Mouse (Mus musculus) cerebellum, postnatal 4 days (tissue): ENCODE results near the gene Tex11.
"Not testable (repeated sequence)": the region's sequence is repeated elsewhere in the genome, so short reads cannot be mapped to it uniquely, and the experiment has no call there.

Experiments used
- DNase-seq, 2 experiments: peaks; one replicate each; pipeline ENCODE4 v3.0.0; 2022; ENCODE audit warnings: low spot score in 2 of 2, mixed read lengths in 1 of 2

Gene Tex11

DNA sequence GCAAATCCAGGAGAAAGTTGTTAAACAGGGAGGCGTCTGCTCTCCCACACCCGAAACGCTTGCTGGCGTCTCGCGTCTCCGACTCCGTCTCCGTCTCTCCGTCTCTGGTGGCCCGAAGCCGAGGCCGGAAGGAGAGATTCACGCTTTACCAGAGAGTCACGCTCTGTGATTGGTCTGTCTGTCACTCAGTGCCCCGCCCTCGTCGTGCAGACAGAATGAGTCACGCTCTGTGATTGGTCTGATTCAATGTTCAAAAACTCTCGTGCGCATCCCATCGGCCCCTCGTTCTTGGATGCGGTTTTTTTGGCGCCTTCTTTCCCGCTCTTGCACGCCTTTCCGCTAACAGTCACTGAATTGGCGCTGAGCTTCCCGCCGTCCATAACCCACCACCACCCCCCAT is at the start of gene Tex11:
Gene Tex11, minus strand, starts transcription at position 127 of the 400 bp plus-strand sequence.
- DNase-seq: no peak

DNA sequence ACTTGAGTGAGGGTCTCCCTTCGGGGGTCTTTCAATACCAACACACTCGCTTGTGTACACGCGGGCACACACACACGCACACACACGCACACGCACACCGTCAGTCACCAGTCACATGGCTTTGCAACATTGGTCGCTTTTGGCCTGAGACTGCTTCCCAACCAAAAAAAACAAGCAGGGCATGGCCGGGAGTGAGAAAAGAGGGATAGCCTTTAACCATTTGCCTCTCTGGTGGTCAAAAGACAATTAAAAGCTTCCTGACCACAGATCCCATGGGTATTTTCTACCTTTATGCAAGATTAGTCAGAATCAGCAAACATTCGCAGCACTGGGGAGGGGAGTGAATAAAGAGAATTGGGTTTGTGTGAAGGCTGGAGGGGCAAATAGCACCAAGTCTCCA is 26.5 kb upstream of the Tex11 start, which contains the start of gene Slc7a3:
Gene Slc7a3, minus strand, starts transcription at position 101 of the 400 bp plus-strand sequence.
- DNase-seq: no peak

DNA sequence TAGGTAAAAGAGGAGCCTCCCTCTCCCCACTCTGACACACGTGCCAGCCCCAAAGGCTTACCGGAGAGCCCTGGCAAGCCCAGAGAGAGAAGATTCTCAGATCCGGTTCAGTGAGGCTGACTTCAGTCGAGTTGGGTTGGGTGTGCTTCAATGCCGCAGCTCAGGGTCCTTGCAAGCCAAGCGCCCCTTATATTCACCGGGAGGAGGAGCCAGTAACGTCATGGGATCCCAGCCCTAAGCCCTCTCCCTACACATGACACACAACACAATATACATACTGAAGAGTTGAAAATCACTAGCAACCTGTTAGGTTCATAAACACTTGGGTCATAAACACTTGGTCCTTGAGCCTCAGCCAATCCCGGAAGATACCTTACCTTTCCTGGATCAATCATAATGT is 25.7 kb upstream of the Tex11 start:
- not testable (repeated sequence) for DNase-seq

DNA sequence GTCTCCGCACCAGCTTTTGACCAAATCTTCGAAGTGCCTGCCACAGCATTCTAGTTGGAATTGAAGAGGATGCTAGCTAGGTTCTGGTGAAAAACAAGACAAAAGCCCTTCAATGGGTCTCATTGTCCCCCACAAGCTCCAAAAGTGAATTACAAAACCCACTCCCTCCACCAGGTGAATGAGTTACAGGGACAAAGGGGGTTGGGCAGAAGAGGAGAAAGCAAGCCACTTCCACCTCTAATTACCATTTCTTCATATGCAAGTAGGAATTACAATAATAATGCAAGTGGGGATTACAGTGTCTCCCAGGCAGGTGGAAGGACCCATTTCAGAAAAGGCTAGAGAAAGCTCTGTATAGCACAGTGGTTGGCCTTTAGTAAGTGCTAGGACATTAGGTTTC is 24.7 kb upstream of the Tex11 start:
- no peak for DNase-seq

DNA sequence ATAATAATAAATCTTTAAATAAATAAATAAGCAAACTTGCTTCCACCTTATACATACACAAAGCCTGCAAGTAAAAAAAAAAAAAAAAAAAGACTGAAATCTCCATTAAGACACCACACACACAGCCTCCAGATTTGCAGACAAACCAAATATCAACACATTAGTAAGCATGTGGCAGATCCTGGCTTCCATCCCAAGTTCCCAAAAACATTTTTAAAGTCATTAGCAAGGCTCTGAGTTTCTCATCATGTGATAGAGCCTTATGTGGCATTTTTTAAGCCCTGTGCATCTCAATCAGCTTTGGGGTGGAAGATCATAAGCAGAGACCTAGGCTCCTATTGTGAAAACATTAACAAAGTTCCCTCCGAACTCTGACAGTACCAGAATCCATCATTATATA is 5.8 kb upstream of the Tex11 start:
- DNase-seq: no peak

DNA sequence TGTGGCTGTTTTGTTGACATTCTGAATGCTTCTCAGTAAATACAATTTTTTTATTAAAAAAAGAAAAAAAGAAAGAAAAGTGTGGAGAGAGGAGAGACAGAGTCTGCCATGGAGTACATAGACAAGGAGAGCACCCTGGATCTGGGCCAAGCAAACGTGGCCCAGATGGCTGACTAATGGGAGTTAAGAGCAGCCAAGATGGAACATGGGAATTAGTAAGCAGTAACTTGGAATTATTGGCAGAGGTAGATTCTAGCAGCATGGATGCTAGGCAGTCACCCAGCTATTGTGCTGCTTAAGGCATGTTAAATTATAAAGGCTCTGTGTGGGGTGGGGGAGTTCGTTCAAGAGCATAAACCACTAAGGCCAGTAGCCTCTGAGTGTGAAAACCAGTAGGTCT is 4.0 kb upstream of the Tex11 start:
- peak in 1 of 2 experiments; percentile 13 for DNase-seq

DNA sequence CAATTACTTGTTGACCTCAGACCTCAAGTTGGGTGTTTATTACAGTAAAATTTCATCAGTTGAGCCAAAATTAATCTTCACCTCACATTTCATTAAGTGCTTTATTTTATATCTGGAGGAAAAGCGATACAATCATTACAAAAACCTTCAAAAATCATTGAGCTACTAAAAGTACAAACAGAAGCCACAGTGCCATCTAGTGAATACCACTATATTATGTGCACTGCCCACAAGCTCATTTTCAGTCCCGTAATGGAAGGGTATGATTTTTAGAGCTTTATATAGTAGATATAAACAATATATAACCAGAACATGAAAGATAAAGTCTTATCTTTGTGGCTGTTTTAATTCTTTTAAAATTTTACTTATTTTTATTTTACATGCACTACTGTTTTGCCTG is 115.8 kb downstream of the Tex11 start:
- no peak for DNase-seq

DNA sequence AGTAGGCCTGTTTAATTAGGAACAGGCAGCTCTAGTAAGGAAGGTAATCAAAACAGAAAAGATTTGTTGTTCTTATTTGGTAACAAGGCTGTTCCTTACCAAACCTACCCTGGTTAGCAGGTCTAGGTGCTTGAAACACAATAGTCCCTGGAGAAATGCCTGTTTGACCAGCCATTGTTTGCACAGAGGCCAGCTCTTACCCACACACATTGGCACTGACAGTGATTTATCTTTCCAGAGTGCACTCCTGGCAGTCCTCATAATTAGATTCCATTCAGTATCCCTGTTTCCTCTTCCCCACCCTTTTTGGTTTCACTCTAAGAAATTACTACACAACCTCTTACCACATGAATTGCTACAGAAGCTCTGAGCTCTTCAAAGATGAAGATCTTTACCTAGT is 220.3 kb downstream of the Tex11 start:
- no peak for DNase-seq

DNA sequence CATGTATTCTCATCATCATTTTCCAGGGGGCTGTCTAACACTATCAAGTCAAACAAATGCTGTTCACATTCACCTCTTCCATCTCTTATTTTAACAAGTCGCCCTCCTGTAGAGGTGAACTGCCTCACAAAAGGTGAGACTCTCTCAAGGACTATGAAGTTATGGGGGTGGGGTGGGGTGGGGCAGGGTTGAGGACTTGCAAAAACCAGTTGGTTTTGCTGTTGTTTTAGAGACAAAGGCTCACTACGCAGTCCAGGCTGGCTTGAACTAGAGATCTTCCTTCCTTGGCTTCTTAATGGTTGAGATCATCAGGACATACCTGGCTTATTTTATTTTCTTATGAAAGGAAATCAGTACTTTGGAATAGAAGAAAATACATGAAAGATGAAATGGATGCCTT is 226.7 kb downstream of the Tex11 start:
- no peak for DNase-seq

DNA sequence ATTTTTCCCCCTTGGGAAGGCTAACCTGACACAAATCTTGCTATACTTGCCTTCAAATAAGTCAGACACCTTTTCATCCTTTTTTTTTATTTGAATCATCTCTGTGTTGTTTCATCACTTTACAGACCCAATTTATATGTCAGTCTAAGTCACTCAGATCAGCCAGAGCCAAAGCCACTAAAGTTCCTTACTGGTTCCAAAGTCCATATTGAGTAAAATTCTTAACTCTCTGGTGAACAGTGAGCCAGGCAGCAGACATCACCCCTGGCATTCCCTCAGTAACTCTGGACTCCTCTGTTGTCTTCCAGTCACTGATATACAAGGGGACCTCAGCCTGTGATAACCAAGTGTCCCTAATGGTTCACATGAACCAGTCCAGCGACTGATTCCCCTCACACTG is 233.9 kb downstream of the Tex11 start:
- no peak for DNase-seq

DNA sequence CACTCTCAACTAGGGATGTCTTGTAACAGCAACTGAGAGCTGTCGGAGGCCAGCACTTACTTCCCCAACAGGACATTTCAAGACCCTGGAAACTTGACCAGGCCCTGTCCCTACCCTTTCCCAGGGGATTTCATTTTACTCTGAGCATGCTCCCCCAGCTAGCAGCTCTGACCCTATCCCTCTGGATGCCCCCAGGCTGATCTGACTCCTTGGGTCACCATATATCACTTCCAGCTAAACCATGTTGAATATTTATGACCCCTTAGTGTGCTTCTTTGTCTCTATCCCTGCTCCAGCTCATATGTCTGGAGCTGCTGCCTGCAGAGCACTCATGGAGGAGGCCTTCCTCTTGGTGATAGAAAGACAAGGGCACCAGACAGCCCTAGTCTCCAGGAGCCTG is 238.3 kb downstream of the Tex11 start:
- DNase-seq: no peak

DNA sequence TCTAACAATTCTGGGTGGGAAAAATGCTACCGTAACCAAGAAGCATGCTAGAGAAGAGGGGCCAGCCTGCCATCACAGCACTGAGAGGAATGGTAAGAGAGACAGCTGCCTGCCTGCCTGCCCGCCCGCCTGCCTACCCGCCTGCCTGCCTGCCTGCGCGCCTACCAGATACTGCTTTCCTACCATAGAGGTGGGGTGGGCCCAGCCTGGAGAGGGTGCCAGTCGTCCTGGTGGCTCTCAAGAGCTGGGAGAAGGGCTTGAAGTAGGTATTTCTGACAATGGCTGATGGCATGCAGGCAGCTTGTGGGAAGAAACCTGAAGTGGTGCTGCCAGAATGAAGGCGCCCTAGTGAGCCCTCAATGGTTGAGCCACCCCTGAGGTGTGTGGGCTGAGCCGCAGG is 240.8 kb downstream of the Tex11 start:
- no peak for DNase-seq

DNA sequence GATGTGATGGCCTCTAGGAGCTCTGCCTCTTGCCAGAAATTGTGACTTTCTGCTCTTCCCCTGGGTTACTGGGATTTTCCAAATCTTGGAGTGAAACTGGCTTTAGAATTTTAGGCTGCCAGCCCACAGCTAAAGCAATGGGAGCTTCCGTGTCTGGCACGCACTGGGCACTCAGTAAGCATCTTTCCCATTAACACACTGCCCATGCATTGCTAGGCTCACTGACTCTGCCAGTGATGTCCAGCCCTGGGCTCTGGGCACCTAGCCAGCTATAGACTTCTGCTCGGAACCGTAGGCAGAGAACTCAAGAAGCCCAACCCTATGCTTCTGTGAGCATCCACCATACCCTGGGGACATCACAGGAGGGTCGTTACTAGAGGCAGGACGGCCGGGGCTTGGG is 243.7 kb downstream of the Tex11 start:
- peak in 1 of 2 experiments; percentile 37 for DNase-seq

DNA sequence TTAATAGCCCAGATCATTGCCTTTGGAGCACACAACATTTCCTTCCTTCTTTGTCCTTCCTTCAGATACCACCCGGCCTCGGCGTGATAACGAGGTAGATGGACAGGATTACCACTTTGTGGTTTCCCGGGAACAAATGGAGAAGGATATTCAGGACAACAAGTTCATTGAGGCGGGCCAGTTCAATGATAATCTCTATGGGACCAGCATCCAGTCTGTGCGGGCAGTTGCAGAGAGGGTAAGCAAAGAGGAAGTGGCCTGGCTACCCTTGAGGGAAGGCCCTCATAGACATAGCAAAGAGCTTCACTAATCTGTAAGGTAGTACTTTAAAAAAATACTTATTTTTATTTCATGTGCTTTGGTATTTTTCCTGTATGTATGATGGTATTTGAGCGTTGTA is 245.3 kb downstream of the Tex11 start:
- no peak for DNase-seq

DNA sequence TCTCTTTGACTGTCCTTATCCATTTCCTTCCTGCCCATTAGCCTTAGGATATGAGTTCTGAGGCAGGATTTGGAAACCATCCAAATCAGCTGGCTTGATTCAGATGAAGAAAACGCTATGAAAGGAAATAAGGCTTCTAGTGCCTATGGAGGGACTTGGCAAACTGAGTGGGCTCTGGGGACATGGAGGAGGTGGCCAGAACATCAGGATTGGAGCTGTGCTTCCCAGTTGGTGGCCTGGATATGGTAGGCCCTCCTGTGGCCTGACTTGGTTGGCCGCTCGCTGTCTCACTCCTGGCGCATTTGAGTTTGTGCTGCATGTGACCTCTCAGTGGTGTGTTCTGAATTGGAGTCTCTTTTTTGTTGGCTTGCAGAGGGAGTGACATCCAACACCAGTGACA is 248.3 kb downstream of the Tex11 start:
- no peak for DNase-seq

DNA sequence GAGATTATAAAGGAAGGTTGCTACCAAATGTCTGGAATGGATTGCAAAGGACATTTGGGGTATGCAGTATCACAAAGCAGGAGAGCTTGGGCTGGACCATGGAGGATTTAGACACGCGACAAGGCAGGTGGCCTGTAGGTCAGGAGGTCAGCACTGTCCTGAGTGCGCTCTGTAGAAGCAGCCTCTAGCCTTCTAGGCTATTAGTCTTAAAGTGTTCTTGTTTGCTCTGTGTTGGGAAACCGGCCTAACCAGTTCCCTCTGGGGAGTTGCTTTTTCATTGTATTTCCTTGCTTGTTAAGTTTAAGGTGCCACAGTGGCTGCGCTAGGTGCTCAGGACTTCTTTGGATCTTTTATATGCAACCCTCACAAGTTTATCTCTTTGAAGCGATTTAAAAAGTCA is 257.4 kb downstream of the Tex11 start:
- no peak for DNase-seq

DNA sequence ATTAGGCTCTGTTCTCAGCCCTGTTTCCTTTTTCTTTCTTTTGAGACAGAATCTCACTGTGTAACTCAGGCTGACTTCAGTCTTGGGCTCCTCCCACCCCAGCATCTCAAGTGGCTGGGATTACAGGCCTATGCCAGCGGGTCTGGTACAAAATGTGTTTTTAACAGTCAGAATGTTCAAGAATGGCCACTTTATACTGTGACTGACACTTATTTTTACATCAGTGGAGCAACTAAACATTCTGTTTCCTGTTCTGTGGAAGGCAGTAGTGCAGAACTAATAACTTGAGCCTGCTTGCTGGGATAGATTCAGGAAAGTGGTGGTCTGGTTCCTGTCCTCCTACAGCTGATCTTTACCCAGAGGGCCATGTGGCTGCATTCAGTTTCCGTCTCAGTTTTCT is 258.8 kb downstream of the Tex11 start:
- DNase-seq: no peak

DNA sequence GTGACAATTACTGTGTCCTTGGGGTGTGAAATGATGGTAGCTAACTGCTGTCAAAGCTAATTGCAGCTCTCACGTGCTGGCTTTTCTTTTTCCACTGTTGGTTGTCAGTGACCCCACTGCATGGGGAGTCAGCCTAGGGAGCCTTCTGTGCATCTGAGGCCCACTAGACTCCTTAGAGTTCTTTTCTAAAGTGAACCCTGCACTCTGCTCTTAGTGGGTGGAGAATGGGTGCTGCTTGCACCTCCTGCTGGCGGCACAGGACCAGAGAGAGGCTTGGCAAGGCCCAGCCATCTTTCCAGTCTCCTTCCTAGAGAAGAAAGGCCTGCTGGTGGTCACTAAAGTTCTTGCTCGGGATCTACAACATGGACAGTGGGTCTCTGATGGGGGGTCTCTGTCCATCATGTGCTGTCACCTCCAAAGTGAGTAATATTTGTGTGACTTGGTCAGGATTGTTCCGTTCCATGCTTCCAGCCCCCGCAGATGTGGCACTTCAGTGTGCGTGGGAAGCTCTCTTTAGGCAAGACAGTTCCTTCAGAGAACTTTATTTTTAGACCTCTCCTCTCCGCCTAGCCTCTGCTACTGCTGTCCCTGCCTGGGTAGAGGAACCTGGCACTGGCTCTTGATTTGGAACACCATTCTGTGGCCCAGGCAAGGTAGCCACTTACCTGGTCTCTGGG is 261.5 kb downstream of the Tex11 start:
- no peak for DNase-seq

DNA sequence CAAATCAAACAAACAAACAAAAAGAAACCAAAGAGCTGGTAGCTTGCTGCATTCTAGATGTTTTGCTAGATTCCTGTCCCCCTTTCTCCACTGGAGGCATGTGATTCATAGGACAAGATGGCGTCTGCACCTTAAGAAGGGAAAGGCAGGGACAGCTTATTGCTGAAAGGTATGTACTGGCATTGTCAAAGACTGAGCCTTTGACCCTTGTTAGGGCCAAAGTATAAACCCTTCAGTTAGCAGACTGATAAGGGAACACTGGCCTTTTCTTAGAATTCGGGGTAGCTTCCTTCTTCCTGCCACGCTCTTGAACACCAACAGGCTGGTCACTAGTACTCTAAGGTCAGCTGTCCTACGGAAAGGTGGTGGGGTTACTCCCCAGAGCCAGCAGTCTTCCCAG is 262.1 kb downstream of the Tex11 start:
- no peak for DNase-seq

DNA sequence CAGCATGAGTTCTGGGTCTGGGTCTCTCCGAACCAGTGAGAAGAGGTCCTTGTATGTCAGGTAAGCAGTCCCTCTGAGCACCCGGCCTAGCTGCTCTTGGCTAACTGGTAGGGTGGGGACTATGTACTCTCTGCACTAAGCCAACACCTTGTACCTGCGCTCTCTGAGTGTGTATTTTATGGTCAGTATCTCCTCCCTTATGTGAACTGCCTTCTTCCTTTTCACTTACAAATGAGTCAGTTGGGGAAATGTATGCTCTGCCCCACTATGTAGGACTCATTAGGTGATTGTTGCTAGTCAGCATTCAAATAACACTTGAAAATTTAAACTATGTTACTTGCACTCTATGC is 262.8 kb downstream of the Tex11 start:
- DNase-seq: no peak

DNA sequence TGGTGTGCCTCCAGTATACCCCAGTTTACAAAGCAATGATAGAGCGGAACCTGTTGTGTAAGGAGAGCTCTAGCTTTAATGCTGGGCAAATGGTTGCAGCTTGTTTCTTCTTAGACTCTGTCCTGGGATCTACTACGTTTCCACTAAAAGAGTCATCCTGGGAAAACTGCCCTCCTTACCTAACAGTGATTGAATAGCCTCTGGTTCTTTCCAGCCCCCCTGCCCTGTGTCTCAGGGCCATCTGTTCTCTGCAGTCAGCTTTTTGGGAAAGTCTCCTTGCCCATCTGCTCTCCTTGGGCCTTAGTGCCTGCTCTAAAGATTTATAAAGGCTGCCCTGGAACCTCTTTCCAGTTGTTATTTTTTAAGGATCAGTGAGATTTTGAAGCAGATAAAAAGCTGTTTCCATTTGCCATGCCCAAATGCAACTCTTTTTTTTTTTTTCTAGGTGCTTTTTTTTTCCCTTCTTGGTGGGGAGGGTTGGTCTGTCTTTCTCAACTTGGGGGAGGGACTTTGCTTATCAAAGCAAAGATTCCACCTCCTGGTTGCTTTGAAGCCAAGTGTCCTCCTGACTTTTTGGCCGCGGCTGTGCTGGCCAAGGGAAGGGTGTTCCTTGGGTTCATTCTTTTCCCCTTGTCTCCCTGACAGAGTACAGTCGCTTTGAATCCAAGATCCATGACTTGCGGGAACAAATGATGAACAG is 263.3 kb downstream of the Tex11 start:
- no peak for DNase-seq

DNA sequence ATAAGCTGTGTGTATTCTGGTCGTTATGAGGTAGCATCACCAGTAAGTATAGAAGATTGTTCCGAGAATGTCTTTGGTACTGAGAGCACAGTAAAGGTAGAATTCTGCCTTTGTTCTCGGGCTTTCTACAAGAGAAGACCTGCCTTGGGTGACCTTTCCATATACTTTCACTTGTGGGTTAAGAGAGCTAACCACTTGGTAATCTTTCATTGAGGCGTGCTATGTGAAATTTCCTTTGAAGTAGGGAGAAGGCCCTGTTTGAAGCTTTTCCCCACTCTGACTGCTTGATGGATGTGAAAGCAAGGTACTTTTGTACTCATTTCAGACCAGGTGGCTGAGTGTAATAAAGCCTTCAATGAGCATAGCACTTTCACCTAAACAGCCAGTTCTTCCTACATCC is 270.1 kb downstream of the Tex11 start:
- DNase-seq: no peak
